Mouse (Mus musculus) gastrocnemius, postnatal 14 days (tissue): ENCODE results near the gene Abcf1. TPM values are rescaled to one million over a fixed set of nuclear protein-coding genes. Genes with fewer than 3 reads are reported as not detected.

Source experiments
- microRNA-seq, 2 experiments: library from miRNA; unstranded; fragments of <30 nt; microRNA quantifications; one replicate each; pipeline ENCODE4 v1.2.0; 2021
- total RNA-seq, 2 experiments: library from RNA; stranded (reverse); gene quantifications; 2 replicates each; pipeline ENCODE4 v1.2.3; 2021

Gene Abcf1
- total RNA-seq, 2 experiments from 2014 or later: 64.1 to 66.7 TPM

Small RNA genes within 50 kb of the gene (microRNA-seq; reads per million reads assigned to microRNA genes)
- gene Mir1894 (0 reads per million in 2 experiments), gene Mir877 (22.6 to 24.9 reads per million in 2 experiments)

Other genes starting within 250 kb of the Abcf1 start
- gene Ier3, start 148.1 kb downstream of the Abcf1 start, total RNA-seq: 1 to 10 TPM; 4.6 to 5.4 TPM
- 10 to 100 TPM; 39.2 to 40.3 TPM for gene Flot1, start 146.5 kb downstream of the Abcf1 start, total RNA-seq
- 100 to 1,000 TPM in 1 of 2 experiments, 10 to 100 TPM in 1; 95.6 to 123 TPM for gene Tubb5, start 131.5 kb downstream of the Abcf1 start, total RNA-seq
- 1 to 10 TPM; 5.4 to 6.9 TPM for gene Mdc1, start 128.2 kb downstream of the Abcf1 start, total RNA-seq
- 1 to 10 TPM; 4.8 TPM for gene Nrm, start 108.4 kb downstream of the Abcf1 start, total RNA-seq
- 10 to 100 TPM; 13.4 to 13.7 TPM for gene Ppp1r18, start 104.2 kb downstream of the Abcf1 start, total RNA-seq
- gene Dhx16, start 89.9 kb downstream of the Abcf1 start, total RNA-seq: 10 to 100 TPM; 10.5 to 11.9 TPM
- 10 to 100 TPM; 55.3 to 65.1 TPM for gene 2310061I04Rik, start 72.3 kb downstream of the Abcf1 start, total RNA-seq
- gene Atat1, start 59.7 kb downstream of the Abcf1 start, total RNA-seq: 1 to 10 TPM; 3.5 to 4.3 TPM
- 10 to 100 TPM; 51.6 to 51.9 TPM for gene Mrps18b, start 53.4 kb downstream of the Abcf1 start, total RNA-seq
- 10 to 100 TPM; 26.0 to 28.3 TPM for gene Ppp1r10, start 53.3 kb downstream of the Abcf1 start, total RNA-seq
- gene Gnl1, start 10.1 kb upstream of the Abcf1 start, total RNA-seq: 10 to 100 TPM; 16.3 to 19.0 TPM
- gene Prr3, start 10.5 kb upstream of the Abcf1 start, total RNA-seq: 1 to 10 TPM; 4.2 to 5.0 TPM
- under 1 TPM; 0.62 to 0.93 TPM for gene H2-T24, start 50.8 kb upstream of the Abcf1 start, total RNA-seq
- gene H2-T23, start 63.1 kb upstream of the Abcf1 start, total RNA-seq: 1 to 10 TPM; 6.4 to 7.7 TPM
- 1 to 10 TPM; 5.7 to 6.3 TPM for gene H2-T22, start 73.0 kb upstream of the Abcf1 start, total RNA-seq
- not detected for gene Gm6034, start 73.2 kb upstream of the Abcf1 start, total RNA-seq
- gene Gm11127, start 88.6 kb upstream of the Abcf1 start, total RNA-seq: 1 to 10 TPM in 1 of 2 experiments, under 1 TPM in 1; 0.92 to 1.0 TPM
- not detected for gene Gm19684, start 151.9 kb upstream of the Abcf1 start, total RNA-seq
- gene Gm7030, start 159.7 kb upstream of the Abcf1 start, total RNA-seq: not detected
- gene Gm8909, start 198.8 kb upstream of the Abcf1 start, total RNA-seq: not detected
- gene H2-T3, start 220.5 kb upstream of the Abcf1 start, total RNA-seq: not detected